In the genomic region with DNA sequence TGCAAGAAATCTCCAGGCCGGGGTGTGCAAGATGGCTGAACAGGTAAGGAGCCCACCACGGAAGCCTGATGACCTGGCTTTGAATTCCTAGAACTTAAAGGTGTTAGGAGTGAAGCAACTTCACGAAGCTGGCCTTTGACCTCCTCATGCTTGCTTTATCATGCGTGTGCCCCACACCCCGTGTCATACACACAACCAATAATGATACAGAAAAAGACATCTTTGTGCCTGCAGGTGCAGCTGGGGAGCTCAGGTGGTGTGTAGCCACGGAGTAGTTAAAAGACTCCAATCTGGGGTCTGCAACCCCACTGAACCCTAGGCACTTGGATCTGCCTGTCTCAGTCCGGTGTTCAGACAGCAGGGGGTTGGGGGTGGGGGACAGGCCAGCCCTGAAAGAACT, we compare ENCODE assay signal across 11 mouse cellular contexts. TPM values are rescaled to one million over a fixed set of nuclear protein-coding genes. Genes with fewer than 3 reads are reported as not detected.
A peak's percentile ranks its signal among the peaks of the same experiment; 100 is the strongest.
DNase-seq lines count a peak whose midpoint lies in the region; ATAC-seq lines count a peak whose summit lies in the region.
"Had no signal": no experiment of that assay in that cellular context is flagged by ENCODE, and none has a peak within 500 bp of the region (broad histone marks: within the 10 kb centered on the region; RNA-seq: fewer than 3 reads in every experiment).

No protein-coding gene starts in this region.

- intact Hi-C loops in left cerebral cortex, postnatal 10 days (cut with DNase I): loop anchor here (5.0 kb wide), 1 partner anchor 33 kb away; no protein-coding TSS in a partner anchor

- 66% methylated on average over 7 of the region's 7 CpGs for WGBS in heart, embryonic 16.5 days
- WGBS in embryonic facial prominence, embryonic 11.5 days: 73% methylated on average over 7 of the region's 7 CpGs
- WGBS in hindbrain, embryonic 12.5 days: 63% methylated on average over 7 of the region's 7 CpGs
- 75% methylated on average over 7 of the region's 7 CpGs for whole genome bisulfite sequencing in midbrain, embryonic 13.5 days

- no peak overlapping the region for H3K4me3 ChIP-seq in heart, embryonic 16.5 days (ENCODE audit: low read length)
- H3K4me3 ChIP-seq in embryonic facial prominence, embryonic 11.5 days (ENCODE audit: low read depth, low read length): no peak overlapping the region
- no peak overlapping the region for H3K4me3 ChIP-seq in hindbrain, embryonic 12.5 days
- no peak overlapping the region for H3K4me3 ChIP-seq in midbrain, embryonic 13.5 days (replicated peaks)
- H3K4me3 ChIP-seq: limb, embryonic 13.5 days; stomach, embryonic 15.5 days had no signal

- DNase-seq in heart, adult 18-20 months: no peak
- no peak for DNase-seq in embryonic facial prominence, embryonic 11.5 days (ENCODE audit: low spot score)
- DNase-seq in left cerebral cortex, postnatal 10 days (ENCODE audit: extremely low spot score in 1 of 2, low spot score in 2 of 2): no peak
- DNase-seq in retina, postnatal 1 day: no peak
- DNase-seq in layer of hippocampus, adult 8-10 months (ENCODE audit: low spot score in 2 of 2): no peak

- peaks cover 2% of the 10 kb centered on the region; the same call in 1 of the 2 replicates for H3K4me1 ChIP-seq in heart, embryonic 16.5 days (ENCODE audit: control insufficient read depth, insufficient read depth, low read length)
- no peaks in the 10 kb centered on the region for H3K4me1 ChIP-seq in embryonic facial prominence, embryonic 11.5 days (ENCODE audit: control insufficient read depth, insufficient read depth, low read length)
- H3K4me1 ChIP-seq in hindbrain, embryonic 12.5 days: peaks cover 7% of the 10 kb centered on the region; the same call in 1 of the 2 replicates
- H3K4me1 ChIP-seq in midbrain, embryonic 13.5 days (replicated peaks): peaks cover 5% of the 10 kb centered on the region; the same call in 1 of the 2 replicates

- no peaks in the 10 kb centered on the region for H3K9me3 ChIP-seq in heart, embryonic 16.5 days (replicated peaks; ENCODE audit: control insufficient read depth, low read length)
- H3K9me3 ChIP-seq in embryonic facial prominence, embryonic 11.5 days (replicated peaks; ENCODE audit: control insufficient read depth, low read length): no peaks in the 10 kb centered on the region
- no peaks in the 10 kb centered on the region for H3K9me3 ChIP-seq in hindbrain, embryonic 12.5 days (replicated peaks)
- no peaks in the 10 kb centered on the region for H3K9me3 ChIP-seq in midbrain, embryonic 13.5 days
- H3K9me3 ChIP-seq: limb, embryonic 13.5 days; stomach, embryonic 15.5 days had no signal

- H3K9ac ChIP-seq in heart, embryonic 16.5 days (ENCODE audit: low read length): no peak overlapping the region; the same call in 1 of the 2 replicates
- H3K9ac ChIP-seq in embryonic facial prominence, embryonic 11.5 days (replicated peaks; ENCODE audit: low read length): no peak overlapping the region
- H3K9ac ChIP-seq in hindbrain, embryonic 12.5 days: no peak overlapping the region
- no peak overlapping the region for H3K9ac ChIP-seq in midbrain, embryonic 13.5 days (replicated peaks)
- H3K9ac ChIP-seq: limb, embryonic 13.5 days; stomach, embryonic 15.5 days had no signal

- peak; percentile 14; the same call in 1 of the 2 replicates for ATAC-seq in heart, embryonic 16.5 days (replicated peaks; ENCODE audit: extremely low read depth, insufficient read depth, low FRiP score)
- 0 out of 2 replicates have a peak, but pooled peaks have one; percentile 1 for ATAC-seq in embryonic facial prominence, embryonic 11.5 days (replicated peaks; ENCODE audit: insufficient number of reproducible peaks, low FRiP score, low TSS enrichment, low read depth)
- ATAC-seq in hindbrain, embryonic 12.5 days (ENCODE audit: low FRiP score): peak; percentile 42; the same call in 1 of the 2 replicates
- ATAC-seq in midbrain, embryonic 13.5 days: peak; percentile 38

- H3K27me3 ChIP-seq in heart, embryonic 16.5 days (ENCODE audit: control insufficient read depth, insufficient read depth, low read length): no peaks in the 10 kb centered on the region
- H3K27me3 ChIP-seq in embryonic facial prominence, embryonic 11.5 days (ENCODE audit: control insufficient read depth, insufficient read depth, low read length): no peaks in the 10 kb centered on the region
- H3K27me3 ChIP-seq in hindbrain, embryonic 12.5 days: no peaks in the 10 kb centered on the region
- H3K27me3 ChIP-seq in midbrain, embryonic 13.5 days: no peaks in the 10 kb centered on the region
- H3K27me3 ChIP-seq: limb, embryonic 13.5 days; stomach, embryonic 15.5 days had no signal

- no peaks in the 10 kb centered on the region; the same call in 1 of the 2 replicates for H3K36me3 ChIP-seq in heart, embryonic 16.5 days (ENCODE audit: control insufficient read depth, insufficient read depth)
- no peaks in the 10 kb centered on the region for H3K36me3 ChIP-seq in embryonic facial prominence, embryonic 11.5 days (replicated peaks; ENCODE audit: control insufficient read depth, insufficient read depth, low read depth, low read length)
- H3K36me3 ChIP-seq in hindbrain, embryonic 12.5 days: peaks cover 5% of the 10 kb centered on the region; the same call in 1 of the 2 replicates
- peaks cover 11% of the 10 kb centered on the region for H3K36me3 ChIP-seq in midbrain, embryonic 13.5 days

- no peak overlapping the region for H3K4me2 ChIP-seq in heart, embryonic 16.5 days (ENCODE audit: low read depth, low read length)
- no peak overlapping the region for H3K4me2 ChIP-seq in embryonic facial prominence, embryonic 11.5 days (ENCODE audit: low read depth, low read length)
- H3K4me2 ChIP-seq in hindbrain, embryonic 12.5 days (replicated peaks): no peak overlapping the region
- H3K4me2 ChIP-seq in midbrain, embryonic 13.5 days (replicated peaks): no peak overlapping the region
- H3K4me2 ChIP-seq: limb, embryonic 13.5 days; stomach, embryonic 15.5 days had no signal

- no peak overlapping the region for H3K27ac ChIP-seq in heart, embryonic 16.5 days (ENCODE audit: low read length)
- no peak overlapping the region for H3K27ac ChIP-seq in embryonic facial prominence, embryonic 11.5 days (replicated peaks; ENCODE audit: low read depth, low read length)
- no peak overlapping the region for H3K27ac ChIP-seq in hindbrain, embryonic 12.5 days
- no peak overlapping the region for H3K27ac ChIP-seq in midbrain, embryonic 13.5 days
- H3K27ac ChIP-seq: limb, embryonic 13.5 days; stomach, embryonic 15.5 days had no signal

RNA-seq across cellular contexts. Expression of a gene that starts 21.3 kb away (rescaled TPM):
- 32.3 and 32.8 TPM in 2 replicates for polyA plus RNA-seq in heart, embryonic 16.5 days (2015; fragmentation: Nextera tagmentation; extraction: Ambion mirVana)
- total RNA-seq in heart, adult 18-20 months (2021): 10 to 100 TPM in 1 of 2 experiments, 1 to 10 TPM in 1; 9.4 to 11.9 TPM
- polyA plus RNA-seq in embryonic facial prominence, embryonic 11.5 days (2014; fragmentation: Nextera tagmentation; extraction: Ambion mirVana): 17.5 and 20.8 TPM in 2 replicates
- polyA plus RNA-seq in hindbrain, embryonic 12.5 days (2016; fragmentation: Nextera tagmentation; extraction: Ambion mirVana): 10.6 and 15.0 TPM in 2 replicates
- polyA plus RNA-seq in midbrain, embryonic 13.5 days (2015; fragmentation: Nextera tagmentation; extraction: Ambion mirVana): 5.3 and 5.7 TPM in 2 replicates
- total RNA-seq in left cerebral cortex, postnatal 10 days (2021): 1 to 10 TPM; 2.8 to 4.0 TPM
- 10 to 100 TPM in 2 of 4 experiments, 1 to 10 TPM in 2; 4.6 to 31.2 (median 16.4) TPM for total RNA-seq in layer of hippocampus, adult 8-10 months (2022)

RNA-seq across cellular contexts. Expression of a gene that starts 32.7 kb away (rescaled TPM):
- polyA plus RNA-seq in heart, embryonic 16.5 days (2015; fragmentation: Nextera tagmentation; extraction: Ambion mirVana): 13.8 and 15.2 TPM in 2 replicates
- total RNA-seq in heart, adult 18-20 months (2021): 10 to 100 TPM; 11.6 to 12.6 TPM
- 16.4 and 17.2 TPM in 2 replicates for polyA plus RNA-seq in embryonic facial prominence, embryonic 11.5 days (2014; fragmentation: Nextera tagmentation; extraction: Ambion mirVana)
- polyA plus RNA-seq in hindbrain, embryonic 12.5 days (2016; fragmentation: Nextera tagmentation; extraction: Ambion mirVana): 17.6 and 18.1 TPM in 2 replicates
- 15.7 and 16.5 TPM in 2 replicates for polyA plus RNA-seq in midbrain, embryonic 13.5 days (2015; fragmentation: Nextera tagmentation; extraction: Ambion mirVana)
- total RNA-seq in left cerebral cortex, postnatal 10 days (2021): 10 to 100 TPM; 13.0 to 14.4 TPM
- 10 to 100 TPM; 24.3 to 30.2 (median 26.8) TPM for total RNA-seq in layer of hippocampus, adult 8-10 months (2022)

RNA-seq across cellular contexts. Expression of a gene that starts 32.8 kb away (rescaled TPM):
- 25.3 and 30.5 TPM in 2 replicates for polyA plus RNA-seq in heart, embryonic 16.5 days (2015; fragmentation: Nextera tagmentation; extraction: Ambion mirVana)
- 100 to 1,000 TPM; 199 to 208 TPM for total RNA-seq in heart, adult 18-20 months (2021)
- 9.5 and 10.1 TPM in 2 replicates for polyA plus RNA-seq in embryonic facial prominence, embryonic 11.5 days (2014; fragmentation: Nextera tagmentation; extraction: Ambion mirVana)
- polyA plus RNA-seq in hindbrain, embryonic 12.5 days (2016; fragmentation: Nextera tagmentation; extraction: Ambion mirVana): 5.8 and 6.9 TPM in 2 replicates
- polyA plus RNA-seq in midbrain, embryonic 13.5 days (2015; fragmentation: Nextera tagmentation; extraction: Ambion mirVana): 5.0 and 6.2 TPM in 2 replicates
- total RNA-seq in left cerebral cortex, postnatal 10 days (2021): 10 to 100 TPM; 25.9 to 30.8 TPM
- 100 to 1,000 TPM in 1 of 4 experiments, 10 to 100 TPM in 3; 63.5 to 114 (median 84.2) TPM for total RNA-seq in layer of hippocampus, adult 8-10 months (2022)

RNA-seq across cellular contexts. Expression of a gene that starts 44.0 kb away (rescaled TPM):
- polyA plus RNA-seq in heart, embryonic 16.5 days (2015; fragmentation: Nextera tagmentation; extraction: Ambion mirVana): 0.16 TPM in 1 of 2 replicates, not detected in the other
- under 1 TPM in 1 of 2 experiments, not detected in 1; 0.25 TPM for total RNA-seq in heart, adult 18-20 months (2021)
- not detected in 2 replicates for polyA plus RNA-seq in embryonic facial prominence, embryonic 11.5 days (2014; fragmentation: Nextera tagmentation; extraction: Ambion mirVana)
- polyA plus RNA-seq in hindbrain, embryonic 12.5 days (2016; fragmentation: Nextera tagmentation; extraction: Ambion mirVana): 0.62 and 0.82 TPM in 2 replicates
- polyA plus RNA-seq in midbrain, embryonic 13.5 days (2015; fragmentation: Nextera tagmentation; extraction: Ambion mirVana): 1.5 TPM in 2 replicates
- total RNA-seq in left cerebral cortex, postnatal 10 days (2021): 1 to 10 TPM; 1.1 to 1.2 TPM
- total RNA-seq in layer of hippocampus, adult 8-10 months (2022): 1 to 10 TPM in 2 of 4 experiments, under 1 TPM in 2; 0.47 to 1.8 (median 1.3) TPM
- polyA plus RNA-seq: heart, postnatal 0 days had no signal

RNA-seq across cellular contexts. Expression of a gene that starts 51.3 kb away (rescaled TPM):
- polyA plus RNA-seq in heart, embryonic 16.5 days (2015; fragmentation: Nextera tagmentation; extraction: Ambion mirVana): 25.3 and 26.2 TPM in 2 replicates
- total RNA-seq in heart, adult 18-20 months (2021): 10 to 100 TPM; 61.4 to 72.6 TPM
- 31.8 and 35.1 TPM in 2 replicates for polyA plus RNA-seq in embryonic facial prominence, embryonic 11.5 days (2014; fragmentation: Nextera tagmentation; extraction: Ambion mirVana)
- polyA plus RNA-seq in hindbrain, embryonic 12.5 days (2016; fragmentation: Nextera tagmentation; extraction: Ambion mirVana): 38.8 and 39.2 TPM in 2 replicates
- 39.6 and 41.2 TPM in 2 replicates for polyA plus RNA-seq in midbrain, embryonic 13.5 days (2015; fragmentation: Nextera tagmentation; extraction: Ambion mirVana)
- 10 to 100 TPM; 48.4 to 50.9 TPM for total RNA-seq in left cerebral cortex, postnatal 10 days (2021)
- total RNA-seq in layer of hippocampus, adult 8-10 months (2022): 100 to 1,000 TPM in 2 of 4 experiments, 10 to 100 TPM in 2; 92.8 to 106 (median 98.1) TPM
